Mouse (Mus musculus) lung, adult 2 months (tissue): ENCODE results near the gene Nkx1-2.

Source experiments
- CTCF ChIP-seq: fragments of 200-500 bp; IDR thresholded peaks from 2 replicates; pipeline ENCODE4 v1.5.1; 2011; ENCODE audit warnings: mild to moderate bottlenecking, low read length, control low read depth; ENCODE audit not compliant: insufficient read depth
- POLR2A ChIP-seq: fragments of 200-500 bp; IDR thresholded peaks from 2 replicates; pipeline ENCODE4 v1.6.1; 2011; ENCODE audit warnings: low read depth, mild to moderate bottlenecking, control low read depth, low read length, borderline replicate concordance; ENCODE audit errors: extremely low read depth

- no peak for TF ChIP-seq CTCF
- no peak for TF ChIP-seq POLR2A
These were observed 40.2 kb downstream of the Nkx1-2 start for GRCm38 (mm10) chr7:132559138-132559766.
